In genomic region chr6:140288799-140289198, GRCm38 (mm10) we compare ENCODE assay signal across 18 mouse cellular contexts.
DNase-seq lines count a peak whose midpoint lies in the region; ATAC-seq lines count a peak whose summit lies in the region.
"Had no signal": no experiment of that assay in that cellular context is flagged by ENCODE, and none has a peak within 500 bp of the region (broad histone marks: within the 10 kb centered on the region; RNA-seq: fewer than 3 reads in every experiment).

No protein-coding gene starts in this region.

- H3K9me3 ChIP-seq in intestine, embryonic 15.5 days: no peaks in the 10 kb centered on the region
- H3K9me3 ChIP-seq in kidney, embryonic 14.5 days (ENCODE audit: control insufficient read depth, low read length): no peaks in the 10 kb centered on the region
- H3K9me3 ChIP-seq in midbrain, embryonic 15.5 days: no peaks in the 10 kb centered on the region
- H3K9me3 ChIP-seq: neural tube, embryonic 13.5 days had no signal

- no peaks in the 10 kb centered on the region for H3K27me3 ChIP-seq in intestine, embryonic 15.5 days (replicated peaks)
- H3K27me3 ChIP-seq in kidney, embryonic 14.5 days (ENCODE audit: control insufficient read depth, insufficient read depth, low read length): no peaks in the 10 kb centered on the region
- H3K27me3 ChIP-seq in midbrain, embryonic 15.5 days (replicated peaks): no peaks in the 10 kb centered on the region
- H3K27me3 ChIP-seq: neural tube, embryonic 13.5 days had no signal

- H3K36me3 ChIP-seq in intestine, embryonic 15.5 days: no peaks in the 10 kb centered on the region
- H3K36me3 ChIP-seq in kidney, embryonic 14.5 days (ENCODE audit: control insufficient read depth, insufficient read depth, low read length): no peaks in the 10 kb centered on the region
- no peaks in the 10 kb centered on the region for H3K36me3 ChIP-seq in midbrain, embryonic 15.5 days (replicated peaks)
- H3K36me3 ChIP-seq: neural tube, embryonic 13.5 days had no signal

- H3K4me1 ChIP-seq in intestine, embryonic 15.5 days (replicated peaks): no peaks in the 10 kb centered on the region
- H3K4me1 ChIP-seq in kidney, embryonic 14.5 days (ENCODE audit: control insufficient read depth, insufficient read depth, low read length): no peaks in the 10 kb centered on the region
- no peaks in the 10 kb centered on the region for H3K4me1 ChIP-seq in midbrain, embryonic 15.5 days
- H3K4me1 ChIP-seq: neural tube, embryonic 13.5 days had no signal

- WGBS in intestine, embryonic 15.5 days: 27% methylated on average over 8 of the region's 8 CpGs
- WGBS in kidney, embryonic 14.5 days: 33% methylated on average over 8 of the region's 8 CpGs
- 24% methylated on average over 8 of the region's 8 CpGs for WGBS in midbrain, embryonic 15.5 days

- peak; percentile 29 for DNase-seq in kidney, adult 18-20 months
- no peak for DNase-seq in kidney, postnatal 10 days
- no peak for DNase-seq in layer of hippocampus, adult 9-10 months (ENCODE audit: low spot score)
- DNase-seq in retina, embryonic 14.5 days (ENCODE audit: low spot score): no peak
- DNase-seq: adrenal gland, postnatal 36 days; cerebellum, adult 9-10 months; heart, adult 18-20 months; layer of hippocampus, postnatal 36 days; left cerebral cortex, postnatal 4 days; lung, postnatal 14 days; thymus, adult 18-20 months had no signal

- H3K4me3 ChIP-seq in intestine, embryonic 15.5 days (replicated peaks): no peak overlapping the region
- no peak overlapping the region for H3K4me3 ChIP-seq in kidney, embryonic 14.5 days (ENCODE audit: low read length)
- H3K4me3 ChIP-seq in midbrain, embryonic 15.5 days: no peak overlapping the region
- H3K4me3 ChIP-seq: erythroblast, embryonic 14.5 days; neural tube, embryonic 13.5 days had no signal

- no peak overlapping the region for H3K27ac ChIP-seq in intestine, embryonic 15.5 days
- H3K27ac ChIP-seq in kidney, embryonic 14.5 days (ENCODE audit: low read depth, low read length): no peak overlapping the region
- no peak overlapping the region for H3K27ac ChIP-seq in midbrain, embryonic 15.5 days
- H3K27ac ChIP-seq: liver, embryonic 14.5 days; neural tube, embryonic 13.5 days had no signal

- H3K9ac ChIP-seq in intestine, embryonic 15.5 days: no peak overlapping the region
- H3K9ac ChIP-seq in kidney, embryonic 14.5 days (ENCODE audit: low read depth, low read length): no peak overlapping the region
- H3K9ac ChIP-seq in midbrain, embryonic 15.5 days: no peak overlapping the region
- H3K9ac ChIP-seq: liver, embryonic 14.5 days; neural tube, embryonic 13.5 days had no signal

- H3K4me2 ChIP-seq in intestine, embryonic 15.5 days (replicated peaks): no peak overlapping the region
- H3K4me2 ChIP-seq in kidney, embryonic 14.5 days (replicated peaks; ENCODE audit: low read depth, low read length): no peak overlapping the region
- no peak overlapping the region for H3K4me2 ChIP-seq in midbrain, embryonic 15.5 days
- H3K4me2 ChIP-seq: neural tube, embryonic 13.5 days had no signal

- peak; percentile 62; the same call in 1 of the 2 replicates for ATAC-seq in intestine, embryonic 15.5 days
- ATAC-seq in kidney, embryonic 14.5 days (ENCODE audit: low FRiP score, low TSS enrichment): peak; percentile 59; the same call in 1 of the 2 replicates
- ATAC-seq in midbrain, embryonic 15.5 days (replicated peaks): peak; percentile 42; the same call in 1 of the 2 replicates
- ATAC-seq: CD4-positive, CD25-positive, alpha-beta regulatory T cell, adult 4 months had no signal
